Mouse (Mus musculus): ENCODE measurements around the gene Olfr247. TPM values are rescaled to one million over a fixed set of nuclear protein-coding genes. Genes with fewer than 3 reads are reported as not detected.
A peak's percentile ranks its signal among the peaks of the same experiment; 100 is the strongest.
"Not testable (repeated sequence)": the region's sequence is repeated elsewhere in the genome, so short reads cannot be mapped to it uniquely, and the experiment has no call there.

Gene Olfr247
- not detected for polyA plus RNA-seq (2017; shearing (Covaris generic))

DNA sequence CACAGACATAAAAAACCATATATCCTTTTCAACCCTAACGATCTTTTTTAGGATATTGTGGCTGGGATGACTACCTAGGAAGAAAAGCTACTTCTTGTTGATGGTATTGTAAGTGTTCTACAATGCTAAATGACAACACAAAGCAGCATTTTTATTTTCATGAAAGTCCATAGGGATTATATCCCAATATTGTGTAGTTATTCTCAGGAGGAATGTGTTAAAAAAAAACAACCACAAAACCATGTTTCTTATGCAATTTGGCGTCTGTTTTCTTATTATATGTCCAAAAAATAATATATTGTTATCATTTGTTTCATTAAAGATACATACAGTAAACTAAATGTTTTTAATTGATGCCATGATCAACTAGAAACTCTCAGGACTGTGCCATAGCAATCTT, at the start of gene Olfr247:
Olfr247 (minus strand) TSS at position 101 of the 400 bp plus-strand sequence.
- not testable (repeated sequence) for ATAC-seq

DNA sequence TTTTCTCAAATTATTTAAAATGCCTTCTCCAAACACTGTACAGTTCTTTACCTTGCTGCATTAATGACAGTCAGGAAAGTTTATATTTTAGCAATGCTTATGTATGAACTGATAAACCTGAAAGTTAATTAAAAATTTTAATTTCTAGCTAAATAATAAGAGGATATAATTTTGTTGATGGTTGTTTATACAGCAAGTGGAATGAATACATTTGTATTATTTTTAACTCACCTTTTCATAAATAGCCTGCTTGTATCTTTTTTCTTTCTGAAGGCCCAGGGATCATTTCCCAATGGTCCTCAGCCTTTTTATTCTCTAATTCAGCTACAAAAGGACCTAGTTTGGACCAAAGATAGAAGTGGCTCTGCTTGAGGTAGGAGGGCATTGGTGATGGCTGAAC, 36.4 kb upstream of the Olfr247 start, which contains the start of gene Olfr820:
Olfr820 (plus strand) TSS at position 301 of the 400 bp plus-strand sequence.
- ATAC-seq: no peak

DNA sequence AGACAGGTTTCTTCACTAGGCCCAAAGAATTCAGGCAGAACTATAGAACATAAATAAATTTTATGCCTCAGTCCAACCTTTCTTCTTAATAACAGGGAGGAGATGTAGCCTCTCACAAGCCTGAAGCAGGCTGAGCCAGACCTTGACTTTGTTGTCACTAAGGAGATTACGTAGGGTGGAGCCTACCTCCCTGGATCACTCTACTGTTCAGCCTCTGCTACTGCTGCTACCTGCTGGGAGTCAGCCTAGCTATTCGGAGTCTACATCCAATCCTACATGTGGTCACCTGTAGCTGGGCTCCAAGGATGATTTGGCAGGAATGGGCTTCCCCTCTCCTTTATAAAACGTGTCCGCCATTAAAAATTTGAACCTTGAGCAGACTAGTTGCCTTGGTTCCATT, 29.4 kb upstream of the Olfr247 start:
- not testable (repeated sequence) for ATAC-seq

DNA sequence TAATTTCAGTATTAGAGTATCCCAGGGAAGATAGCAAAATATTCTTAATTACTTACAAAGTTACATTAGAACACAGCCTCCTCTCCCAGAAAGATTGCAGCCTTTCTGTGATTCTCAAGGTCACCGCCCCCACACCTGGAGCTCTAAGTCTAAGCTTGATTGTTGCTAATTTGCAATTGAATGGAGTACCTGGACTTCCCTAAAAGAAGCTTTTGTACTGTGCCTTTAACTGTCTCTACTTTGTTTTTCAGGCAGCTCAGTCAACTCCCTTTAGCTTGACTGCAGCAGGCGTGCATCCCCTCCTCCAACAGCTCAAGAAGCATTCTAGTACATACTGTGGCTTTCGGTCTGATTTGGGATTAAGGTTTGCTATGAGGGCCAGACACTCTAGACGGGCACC, 28.2 kb upstream of the Olfr247 start:
- not testable (repeated sequence) for ATAC-seq

DNA sequence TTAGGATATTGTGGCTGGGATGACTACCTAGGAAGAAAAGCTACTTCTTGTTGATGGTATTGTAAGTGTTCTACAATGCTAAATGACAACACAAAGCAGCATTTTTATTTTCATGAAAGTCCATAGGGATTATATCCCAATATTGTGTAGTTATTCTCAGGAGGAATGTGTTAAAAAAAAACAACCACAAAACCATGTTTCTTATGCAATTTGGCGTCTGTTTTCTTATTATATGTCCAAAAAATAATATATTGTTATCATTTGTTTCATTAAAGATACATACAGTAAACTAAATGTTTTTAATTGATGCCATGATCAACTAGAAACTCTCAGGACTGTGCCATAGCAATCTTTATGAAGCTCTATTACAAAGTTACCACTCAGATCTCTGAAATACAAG, 9.0 kb upstream of the Olfr247 start, which contains the start of gene Gm10310:
Gm10310 (minus strand) TSS at position 101 of the 400 bp plus-strand sequence.
- ATAC-seq: not testable (repeated sequence)

DNA sequence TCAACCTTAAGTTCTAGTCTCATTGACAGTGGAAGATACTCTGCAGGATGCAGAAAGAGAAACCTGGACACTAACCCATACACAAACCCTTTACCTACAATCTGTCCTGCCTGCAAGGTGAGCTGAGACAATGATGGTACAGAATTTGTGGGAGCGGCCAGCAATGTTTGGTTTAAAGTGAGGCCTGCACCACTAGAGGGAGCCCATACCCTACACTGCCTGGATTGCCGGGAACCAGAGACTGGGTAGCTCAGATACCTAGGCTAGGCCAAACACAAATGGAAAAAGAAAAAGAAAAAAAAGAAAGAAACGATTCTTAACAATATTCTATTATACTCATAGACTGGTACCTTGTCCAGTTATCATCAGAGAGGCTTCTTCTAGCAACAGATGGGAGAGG, 5.9 kb upstream of the Olfr247 start:
- peak; percentile 26 for ATAC-seq

DNA sequence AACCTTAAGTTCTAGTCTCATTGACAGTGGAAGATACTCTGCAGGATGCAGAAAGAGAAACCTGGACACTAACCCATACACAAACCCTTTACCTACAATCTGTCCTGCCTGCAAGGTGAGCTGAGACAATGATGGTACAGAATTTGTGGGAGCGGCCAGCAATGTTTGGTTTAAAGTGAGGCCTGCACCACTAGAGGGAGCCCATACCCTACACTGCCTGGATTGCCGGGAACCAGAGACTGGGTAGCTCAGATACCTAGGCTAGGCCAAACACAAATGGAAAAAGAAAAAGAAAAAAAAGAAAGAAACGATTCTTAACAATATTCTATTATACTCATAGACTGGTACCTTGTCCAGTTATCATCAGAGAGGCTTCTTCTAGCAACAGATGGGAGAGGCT, 2.9 kb downstream of the Olfr247 start:
- not testable (repeated sequence) for ATAC-seq

DNA sequence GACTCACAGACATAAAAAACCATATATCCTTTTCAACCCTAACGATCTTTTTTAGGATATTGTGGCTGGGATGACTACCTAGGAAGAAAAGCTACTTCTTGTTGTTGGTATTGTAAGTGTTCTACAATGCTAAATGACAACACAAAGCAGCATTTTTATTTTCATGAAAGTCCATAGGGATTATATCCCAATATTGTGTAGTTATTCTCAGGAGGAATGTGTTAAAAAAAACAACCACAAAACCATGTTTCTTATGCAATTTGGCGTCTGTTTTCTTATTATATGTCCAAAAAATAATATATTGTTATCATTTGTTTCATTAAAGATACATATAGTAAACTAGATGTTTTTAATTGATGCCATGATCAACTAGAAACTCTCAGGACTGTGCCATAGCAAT, 8.8 kb downstream of the Olfr247 start, which contains the start of gene Olfr819:
Olfr819 (minus strand) TSS at position 101 of the 400 bp plus-strand sequence.
- ATAC-seq: not testable (repeated sequence)

DNA sequence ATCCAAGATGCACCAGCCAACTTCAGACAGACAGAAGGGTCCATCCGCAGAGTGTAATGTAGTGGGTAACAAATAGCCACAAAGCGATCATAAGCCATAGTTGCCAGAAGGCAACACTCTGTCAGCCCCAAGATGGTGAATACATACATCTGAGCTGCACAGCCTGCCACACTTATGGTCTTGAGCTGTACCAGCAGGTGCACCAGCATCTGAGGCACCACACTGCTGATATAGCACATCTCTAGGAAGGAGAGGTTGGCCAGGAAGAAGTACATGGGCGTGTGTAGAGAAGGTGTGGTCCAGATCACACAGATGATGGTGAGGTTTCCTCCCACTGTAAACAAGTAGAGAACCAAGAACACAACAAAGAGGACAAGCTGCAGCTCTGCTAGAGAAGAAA, 9.7 kb downstream of the Olfr247 start:
- peak; percentile 32 for ATAC-seq

DNA sequence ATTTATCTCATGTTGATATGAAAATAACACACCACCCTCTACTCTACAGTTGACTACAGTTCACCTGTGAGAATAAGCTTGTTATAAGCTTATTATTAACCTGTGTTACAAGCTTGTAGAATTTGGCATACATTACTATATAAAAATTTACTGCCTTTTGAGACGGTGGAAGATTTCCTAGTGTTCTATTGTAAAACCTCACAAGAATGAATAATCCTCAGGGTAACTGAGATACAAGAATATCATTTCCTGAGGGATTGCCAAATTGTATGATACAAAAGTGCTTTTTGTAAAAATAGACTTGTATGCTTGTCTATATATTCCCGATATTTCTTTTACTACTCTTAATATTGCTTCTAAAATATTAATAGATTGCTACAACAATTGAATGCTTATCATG, 26.9 kb downstream of the Olfr247 start, which contains the start of gene Olfr818:
Olfr818 (minus strand) TSS at position 101 of the 400 bp plus-strand sequence.
- no peak for ATAC-seq

Other genes with a start within 250 kb of the Olfr247 start
- not detected for gene Olfr805, start 246.8 kb downstream of the Olfr247 start, polyA plus RNA-seq (2017; shearing (Covaris generic))
- not detected for gene Olfr806, start 234.2 kb downstream of the Olfr247 start, polyA plus RNA-seq (2017; shearing (Covaris generic))
- not detected for gene Olfr807, start 218.3 kb downstream of the Olfr247 start, polyA plus RNA-seq (2017; shearing (Covaris generic))
- gene Olfr808, start 210.7 kb downstream of the Olfr247 start, polyA plus RNA-seq (2017; shearing (Covaris generic)): not detected
- gene Olfr809, start 201.5 kb downstream of the Olfr247 start, polyA plus RNA-seq (2017; shearing (Covaris generic)): not detected
- not detected for gene Olfr810, start 181.2 kb downstream of the Olfr247 start, polyA plus RNA-seq (2017; shearing (Covaris generic))
- gene Olfr811, start 171.7 kb downstream of the Olfr247 start, polyA plus RNA-seq (2017; shearing (Covaris generic)): not detected
- not detected for gene Olfr812, start 130.0 kb downstream of the Olfr247 start, polyA plus RNA-seq (2017; shearing (Covaris generic))
- not detected for gene Olfr813, start 120.8 kb downstream of the Olfr247 start, polyA plus RNA-seq (2017; shearing (Covaris generic))
- gene Olfr814, start 96.3 kb downstream of the Olfr247 start, polyA plus RNA-seq (2017; shearing (Covaris generic)): under 1 TPM in 1 of 2 experiments, not detected in 1; 0.11 TPM
- not detected for gene Olfr815, start 70.3 kb downstream of the Olfr247 start, polyA plus RNA-seq (2017; shearing (Covaris generic))
- not detected for gene Olfr816, start 60.5 kb downstream of the Olfr247 start, polyA plus RNA-seq (2017; shearing (Covaris generic))
- not detected for gene Olfr818, start 27.0 kb downstream of the Olfr247 start, polyA plus RNA-seq (2017; shearing (Covaris generic))
- not detected for gene Olfr819, start 8.9 kb downstream of the Olfr247 start, polyA plus RNA-seq (2017; shearing (Covaris generic))
- gene Gm10310, start 8.9 kb upstream of the Olfr247 start, polyA plus RNA-seq (2017; shearing (Covaris generic)): under 1 TPM in 1 of 2 experiments, not detected in 1; 0.07 TPM
- not detected for gene Olfr820, start 36.5 kb upstream of the Olfr247 start, polyA plus RNA-seq (2017; shearing (Covaris generic))
- gene Olfr821, start 54.2 kb upstream of the Olfr247 start, polyA plus RNA-seq (2017; shearing (Covaris generic)): not detected
- under 1 TPM in 1 of 2 experiments, not detected in 1; 0.12 TPM for gene Olfr822, start 95.1 kb upstream of the Olfr247 start, polyA plus RNA-seq (2017; shearing (Covaris generic))
- gene Olfr823, start 139.2 kb upstream of the Olfr247 start, polyA plus RNA-seq (2017; shearing (Covaris generic)): not detected
- not detected for gene Olfr824, start 153.9 kb upstream of the Olfr247 start, polyA plus RNA-seq (2017; shearing (Covaris generic))
- gene Olfr825, start 190.6 kb upstream of the Olfr247 start, polyA plus RNA-seq (2017; shearing (Covaris generic)): not detected
- gene Olfr826, start 208.0 kb upstream of the Olfr247 start, polyA plus RNA-seq (2017; shearing (Covaris generic)): not detected
- not detected for gene Olfr827, start 238.3 kb upstream of the Olfr247 start, polyA plus RNA-seq (2017; shearing (Covaris generic))

Measured in CD4-positive, CD25-positive, alpha-beta regulatory T cell, adult 4 months (primary cell).